Mouse (Mus musculus) layer of hippocampus, adult 9-10 months (tissue): ENCODE measurements at regions not wholly inside any gene's neighbourhood (a gene's known extent, or its start where the extent isn't known, plus 50 kb on each side); places are given as distances from the start of the nearest gene placed in this dataset.
"Not testable (repeated sequence)": the region's sequence is repeated elsewhere in the genome, so short reads cannot be mapped to it uniquely, and the experiment has no call there.

Experiments
- DNase-seq: peaks from one replicate; pipeline ENCODE4 v3.0.0; 2022; ENCODE audit warnings: low spot score

- no peak for DNase-seq
These were observed 78.8 kb downstream of the Tpbg start for GRCm38 (mm10) chr9:85920745-85921614.

- no peak for DNase-seq
These were observed 83.1 kb downstream of the Tpbg start for GRCm38 (mm10) chr9:85925259-85925658.

GRCm38 (mm10) chr9:85932209-85932608 is 90.0 kb downstream of the Tpbg start:
- DNase-seq = no peak

- DNase-seq = not testable (repeated sequence)
These were observed 101.0 kb downstream of the Tpbg start for GRCm38 (mm10) chr9:85943066-85943684.

GRCm38 (mm10) chr9:85948495-85949137 is 106.4 kb downstream of the Tpbg start:
- DNase-seq = no peak

GRCm38 (mm10) chr9:85951777-85952176 is 109.6 kb downstream of the Tpbg start:
- no peak for DNase-seq

GRCm38 (mm10) chr9:85970076-85970475 is 127.9 kb downstream of the Tpbg start:
- DNase-seq = no peak

- no peak for DNase-seq
These were observed 139.2 kb downstream of the Tpbg start for GRCm38 (mm10) chr9:85981428-85981827.

GRCm38 (mm10) chr9:85983516-85983915 is 141.3 kb downstream of the Tpbg start:
- DNase-seq = not testable (repeated sequence)

GRCm38 (mm10) chr9:85985671-85986070 is 143.5 kb downstream of the Tpbg start:
- no peak for DNase-seq

GRCm38 (mm10) chr9:85986142-85986541 is 144.0 kb downstream of the Tpbg start:
- DNase-seq = no peak

- DNase-seq = no peak
These were observed 160.8 kb downstream of the Tpbg start for GRCm38 (mm10) chr9:86002996-86003395.

- no peak for DNase-seq
These were observed 169.5 kb downstream of the Tpbg start for GRCm38 (mm10) chr9:86011661-86012060.

GRCm38 (mm10) chr9:86015841-86016240 is 173.7 kb downstream of the Tpbg start:
- DNase-seq = no peak

- no peak for DNase-seq
These were observed 178.0 kb downstream of the Tpbg start for GRCm38 (mm10) chr9:86020133-86020532.

GRCm38 (mm10) chr9:86020765-86021164 is 178.6 kb downstream of the Tpbg start:
- no peak for DNase-seq

GRCm38 (mm10) chr9:86030738-86031137 is 188.6 kb downstream of the Tpbg start:
- no peak for DNase-seq

- no peak for DNase-seq
These were observed 201.9 kb downstream of the Tpbg start for GRCm38 (mm10) chr9:86044098-86044497.

GRCm38 (mm10) chr9:86058116-86058515 is 215.9 kb downstream of the Tpbg start:
- no peak for DNase-seq

- no peak for DNase-seq
These were observed 217.9 kb downstream of the Tpbg start for GRCm38 (mm10) chr9:86060049-86060448.

- no peak for DNase-seq
These were observed 219.1 kb downstream of the Tpbg start for GRCm38 (mm10) chr9:86061230-86061629.

- DNase-seq = peak; percentile 8
These were observed 237.1 kb downstream of the Tpbg start for GRCm38 (mm10) chr9:86079275-86079674.

GRCm38 (mm10) chr9:86081873-86082272 is 239.7 kb downstream of the Tpbg start:
- no peak for DNase-seq
